Mouse (Mus musculus): ENCODE data around the gene Fpgs.
A peak's percentile ranks its signal among the peaks of the same experiment; 100 is the strongest.

- TF ChIP-seq CTCF (IDR thresholded peaks at IDR 0.05; ENCODE audit: borderline replicate concordance, insufficient read depth, low read depth, low read length): no peak
- TF ChIP-seq POLR2A (IDR thresholded peaks at IDR 0.05; ENCODE audit: borderline replicate concordance, insufficient read depth, low read length): peak; percentile 73
Observed at GRCm38 (mm10) chr2:32741273-32742172, 37.6 kb upstream of the Fpgs start.
